Mouse (Mus musculus) embryonic facial prominence, embryonic 13.5 days (tissue): Measurements from ENCODE around the gene Zfp865. TPM values are rescaled to one million over a fixed set of nuclear protein-coding genes. Genes with fewer than 3 reads are reported as not detected.

Experiments
- ATAC-seq: fragments of 200-750 bp; cut with Nextera tagmentation; 2 replicates; pipeline ENCODE4 v1.8.0; 2017; ENCODE audit warnings: low read depth; ENCODE audit not compliant: insufficient number of reproducible peaks, insufficient read depth, low FRiP score, low TSS enrichment
- H3K27ac ChIP-seq: fragments of 300-500 bp; sonication (generic); 2 replicates; pipeline ENCODE4 v1.5.1; 2015; ENCODE audit warnings: moderate library complexity, mild to moderate bottlenecking, inconsistent platforms
- H3K27me3 ChIP-seq: fragments of 300-500 bp; sonication (generic); 2 replicates; pipeline ENCODE4 v1.6.1; 2015; ENCODE audit warnings: mild to moderate bottlenecking, inconsistent platforms
- H3K36me3 ChIP-seq: fragments of 300-500 bp; sonication (generic); 2 replicates; pipeline ENCODE4 v1.6.1; 2015; ENCODE audit warnings: mild to moderate bottlenecking, inconsistent platforms
- H3K4me1 ChIP-seq: fragments of 300-500 bp; sonication (generic); 2 replicates; pipeline ENCODE4 v1.6.1; 2015; ENCODE audit warnings: inconsistent platforms
- H3K4me2 ChIP-seq: fragments of 300-500 bp; sonication (generic); 2 replicates; pipeline ENCODE4 v1.6.1; 2015; ENCODE audit warnings: moderate library complexity, mild to moderate bottlenecking, inconsistent platforms
- H3K4me3 ChIP-seq: fragments of 300-500 bp; sonication (generic); 2 replicates; pipeline ENCODE4 v1.5.1; 2015; ENCODE audit warnings: mild to moderate bottlenecking, inconsistent platforms
- H3K9ac ChIP-seq: fragments of 300-500 bp; sonication (generic); 2 replicates; pipeline ENCODE4 v1.6.1; 2015; ENCODE audit warnings: mild to moderate bottlenecking, inconsistent platforms
- H3K9me3 ChIP-seq: fragments of 300-500 bp; sonication (generic); 2 replicates; pipeline ENCODE4 v1.6.1; 2016; ENCODE audit warnings: inconsistent platforms
- WGBS: fragments of 180-500 bp; shearing (Covaris S2); methylation state at CpG from one replicate; pipeline ENCODE4 v1.1.7; 2015; ENCODE audit warnings: mixed read lengths; 5-methylcytosine and 5-hydroxymethylcytosine counted together
- polyA plus RNA-seq: library from polyadenylated mRNA; unstranded; fragments of >200 nt; fragmentation: Nextera tagmentation; extraction: Ambion mirVana; gene quantifications from 2 replicates; pipeline ENCODE4 v1.2.1, GENCODE M21; 2015

Zfp865 gene
- polyA plus RNA-seq, 1 experiment from 2014 or later: 7.9 TPM

GRCm38 (mm10) chr7:5056651-5057263 is 36.6 kb downstream of the Zfp865 start:
- Histone ChIP-seq H3K36me3 (no peaks in the 10 kb centered on the region), H3K27me3 (peaks cover 53% of the 10 kb centered on the region), H3K9me3 (no peaks in the 10 kb centered on the region), H3K4me1 (peaks cover 60% of the 10 kb centered on the region), H3K4me3 (peak overlapping the region; percentile 68), H3K27ac (peak overlapping the region; percentile 62), H3K9ac (peak overlapping the region; percentile 89), H3K4me2 (peak overlapping the region; percentile 82)
- under 1% methylated on average over 52 of the region's 55 CpGs for WGBS
- ATAC-seq: no peak

GRCm38 (mm10) chr7:5057381-5057780 is 37.2 kb downstream of the Zfp865 start:
- Histone ChIP-seq H3K4me2 (peak overlapping the region; percentile 82), H3K4me3 (peak overlapping the region; percentile 68), H3K9ac (peak overlapping the region; percentile 89), H3K27me3 (peaks cover 46% of the 10 kb centered on the region), H3K4me1 (peaks cover 54% of the 10 kb centered on the region), H3K27ac (no peak overlapping the region), H3K9me3 (no peaks in the 10 kb centered on the region), H3K36me3 (no peaks in the 10 kb centered on the region)
- 36% methylated on average over 8 of the region's 8 CpGs for WGBS
- no peak for ATAC-seq

GRCm38 (mm10) chr7:5057804-5058203 is 37.6 kb downstream of the Zfp865 start:
- 40% methylated on average over 11 of the region's 11 CpGs for WGBS
- peaks cover 50% of the 10 kb centered on the region for H3K4me1 ChIP-seq
- H3K27me3 ChIP-seq: peaks cover 42% of the 10 kb centered on the region

GRCm38 (mm10) chr7:5058631-5059030 is 38.5 kb downstream of the Zfp865 start:
- 97% methylated on average over 1 of the region's 1 CpGs for whole genome bisulfite sequencing
- H3K4me3 ChIP-seq: 0 out of 2 replicates have a peak overlapping the region, but pooled peaks have one; percentile 68
- H3K9me3 ChIP-seq: no peaks in the 10 kb centered on the region
- peaks cover 34% of the 10 kb centered on the region for H3K27me3 ChIP-seq
- H3K4me1 ChIP-seq: peaks cover 44% of the 10 kb centered on the region
- no peak overlapping the region for H3K9ac ChIP-seq
- H3K36me3 ChIP-seq: no peaks in the 10 kb centered on the region
- no peak overlapping the region for H3K27ac ChIP-seq
- H3K4me2 ChIP-seq: no peak overlapping the region
- ATAC-seq: no peak

More at GRCm38 (mm10) chr7:5057804-5058203, 37.6 kb downstream of the Zfp865 start:
- ATAC-seq: no peak
- peak overlapping the region; percentile 82 for H3K4me2 ChIP-seq
- H3K4me3 ChIP-seq: peak overlapping the region; percentile 68
- no peaks in the 10 kb centered on the region for H3K36me3 ChIP-seq
- no peak overlapping the region for H3K27ac ChIP-seq
- H3K9ac ChIP-seq: peak overlapping the region; percentile 89
- H3K9me3 ChIP-seq: no peaks in the 10 kb centered on the region

- 91% methylated on average over 12 of the region's 12 CpGs for WGBS
- peak overlapping the region; percentile 81; the same call in 1 of the 2 replicates for H3K4me2 ChIP-seq
- no peak overlapping the region for H3K4me3 ChIP-seq
- peaks cover 44% of the 10 kb centered on the region for H3K4me1 ChIP-seq
- H3K9me3 ChIP-seq: no peaks in the 10 kb centered on the region
- H3K27ac ChIP-seq: peak overlapping the region; percentile 99
- H3K9ac ChIP-seq: peak overlapping the region; percentile 92; the same call in 1 of the 2 replicates
- no peak for ATAC-seq
- H3K27me3 ChIP-seq: peaks cover 26% of the 10 kb centered on the region
- H3K36me3 ChIP-seq: no peaks in the 10 kb centered on the region
Observed at GRCm38 (mm10) chr7:5059421-5059820, 39.2 kb downstream of the Zfp865 start.

- WGBS: 2% methylated on average over 27 of the region's 27 CpGs
- Histone ChIP-seq H3K36me3 (no peaks in the 10 kb centered on the region), H3K4me2 (peak overlapping the region; percentile 81), H3K9me3 (no peaks in the 10 kb centered on the region), H3K4me1 (peaks cover 47% of the 10 kb centered on the region), H3K9ac (peak overlapping the region; percentile 92), H3K27me3 (peaks cover 17% of the 10 kb centered on the region), H3K4me3 (peak overlapping the region; percentile 59), H3K27ac (peak overlapping the region; percentile 99)
- ATAC-seq: no peak
Observed at GRCm38 (mm10) chr7:5060239-5060731, 40.1 kb downstream of the Zfp865 start.

GRCm38 (mm10) chr7:5060944-5061773 is 41.0 kb downstream of the Zfp865 start:
- H3K27me3 ChIP-seq: peaks cover 9% of the 10 kb centered on the region
- peaks cover 2% of the 10 kb centered on the region for H3K36me3 ChIP-seq
- peak overlapping the region; percentile 59 for H3K4me3 ChIP-seq
- peak overlapping the region; percentile 99 for H3K27ac ChIP-seq
- under 1% methylated on average over 60 of the region's 60 CpGs for WGBS
- H3K9ac ChIP-seq: peak overlapping the region; percentile 92
- peak overlapping the region; percentile 81 for H3K4me2 ChIP-seq
- peaks cover 49% of the 10 kb centered on the region for H3K4me1 ChIP-seq
- ATAC-seq: peak; percentile 86
- no peaks in the 10 kb centered on the region for H3K9me3 ChIP-seq

- peak within 1 kb of the TSS; percentile 92 for H3K9ac ChIP-seq
- peak within 1 kb of the TSS; percentile 99 for H3K27ac ChIP-seq
- H3K4me3 ChIP-seq: peak within 1 kb of the TSS; percentile 59
- peaks cover 8% of the 10 kb centered on the region for H3K27me3 ChIP-seq
- under 1% methylated on average over 54 of the region's 65 CpGs for WGBS
- no peaks in the 10 kb centered on the region for H3K9me3 ChIP-seq
- peaks cover 46% of the 10 kb centered on the region for H3K4me1 ChIP-seq
- peak; percentile 74 for ATAC-seq
- H3K4me2 ChIP-seq: peak within 1 kb of the TSS; percentile 81
- H3K36me3 ChIP-seq: peaks cover 9% of the 10 kb centered on the region
Observed at GRCm38 (mm10) chr7:5061774-5062359, 41.7 kb downstream of the Zfp865 start, which contains the start of gene U2af2. TSS of gene U2af2 (plus strand) at chr7:5062143.

GRCm38 (mm10) chr7:5062360-5063001 is 42.3 kb downstream of the Zfp865 start:
- Histone ChIP-seq H3K36me3 (peaks cover 15% of the 10 kb centered on the region), H3K27ac (peak overlapping the region; percentile 99), H3K4me3 (peak overlapping the region; percentile 59), H3K4me1 (peaks cover 42% of the 10 kb centered on the region), H3K27me3 (peaks cover 7% of the 10 kb centered on the region), H3K4me2 (peak overlapping the region; percentile 81), H3K9ac (peak overlapping the region; percentile 78), H3K9me3 (no peaks in the 10 kb centered on the region)
- peak; percentile 32 for ATAC-seq
- 0% methylated on average over 51 of the region's 51 CpGs for WGBS

- H3K4me3 ChIP-seq: no peak overlapping the region
- peaks cover 39% of the 10 kb centered on the region for H3K36me3 ChIP-seq
- peaks cover 27% of the 10 kb centered on the region for H3K4me1 ChIP-seq
- WGBS: 96% methylated on average over 6 of the region's 6 CpGs
- H3K27ac ChIP-seq: no peak overlapping the region
- H3K4me2 ChIP-seq: peak overlapping the region; percentile 81; the same call in 1 of the 2 replicates
- ATAC-seq: no peak
- H3K9ac ChIP-seq: no peak overlapping the region
- H3K9me3 ChIP-seq: no peaks in the 10 kb centered on the region
- H3K27me3 ChIP-seq: no peaks in the 10 kb centered on the region
Observed at GRCm38 (mm10) chr7:5064886-5065285, 44.7 kb downstream of the Zfp865 start.

- no peak for ATAC-seq
- H3K4me2 ChIP-seq: no peak overlapping the region
- no peak overlapping the region for H3K27ac ChIP-seq
- peaks cover 93% of the 10 kb centered on the region for H3K36me3 ChIP-seq
- H3K4me3 ChIP-seq: no peak overlapping the region
- H3K9me3 ChIP-seq: no peaks in the 10 kb centered on the region
- no peaks in the 10 kb centered on the region for H3K4me1 ChIP-seq
- no peaks in the 10 kb centered on the region for H3K27me3 ChIP-seq
- no peak overlapping the region for H3K9ac ChIP-seq
- 81% methylated on average over 1 of the region's 1 CpGs for WGBS
Observed at GRCm38 (mm10) chr7:5073586-5073985, 53.4 kb downstream of the Zfp865 start.
